Mouse (Mus musculus) hindbrain, embryonic 16.5 days (tissue): ENCODE data around the gene Slc5a1. TPM values are rescaled to one million over a fixed set of nuclear protein-coding genes. Genes with fewer than 3 reads are reported as not detected.

Experiments used
- ATAC-seq: fragments of 200-750 bp; cut with Nextera tagmentation; 2 replicates; pipeline ENCODE4 v1.8.0; 2017; ENCODE audit warnings: moderate TSS enrichment, moderate library complexity
- H3K27ac ChIP-seq: fragments of 300-500 bp; sonication (generic); 2 replicates; pipeline ENCODE4 v1.5.1; 2014; ENCODE audit warnings: low read depth, mild to moderate bottlenecking, control low read depth, low read length, moderate library complexity
- H3K27me3 ChIP-seq: fragments of 300-500 bp; sonication (generic); replicated peaks from 2 replicates; pipeline ENCODE4 v1.6.1; 2014; ENCODE audit warnings: low read length; ENCODE audit not compliant: control insufficient read depth, insufficient read depth
- H3K36me3 ChIP-seq: fragments of 300-500 bp; sonication (generic); 2 replicates; pipeline ENCODE4 v1.6.1; 2014; ENCODE audit warnings: mild to moderate bottlenecking, low read length, moderate library complexity, mixed read lengths; ENCODE audit not compliant: control insufficient read depth, insufficient read depth
- H3K4me1 ChIP-seq: fragments of 300-500 bp; sonication (generic); 2 replicates; pipeline ENCODE4 v1.6.1; 2014; ENCODE audit warnings: low read depth, low read length; ENCODE audit not compliant: control insufficient read depth, insufficient read depth
- H3K4me2 ChIP-seq: fragments of 300-500 bp; sonication (generic); 2 replicates; pipeline ENCODE4 v1.6.1; 2014; ENCODE audit warnings: mild to moderate bottlenecking, low read length, control low read depth, moderate library complexity
- H3K4me3 ChIP-seq: fragments of 300-500 bp; sonication (generic); 2 replicates; pipeline ENCODE4 v1.5.1; 2014; ENCODE audit warnings: mild to moderate bottlenecking, low read length, control low read depth, moderate library complexity
- H3K9ac ChIP-seq: fragments of 300-500 bp; sonication (generic); 2 replicates; pipeline ENCODE4 v1.6.1; 2014; ENCODE audit warnings: low read depth, mild to moderate bottlenecking, control low read depth, low read length, moderate library complexity
- H3K9me3 ChIP-seq: fragments of 300-500 bp; sonication (generic); 2 replicates; pipeline ENCODE4 v1.6.1; 2014; ENCODE audit warnings: mild to moderate bottlenecking, low read length, moderate library complexity; ENCODE audit not compliant: control insufficient read depth
- WGBS: fragments of 180-500 bp; shearing (Covaris S2); extraction: QIAGEN DNeasy Blood & Tissue Kit; methylation state at CpG from one replicate; pipeline ENCODE4 v1.1.7; 2014; 5-methylcytosine and 5-hydroxymethylcytosine counted together
- polyA plus RNA-seq: library from polyadenylated mRNA; unstranded; fragments of >200 nt; fragmentation: Nextera tagmentation; extraction: Ambion mirVana; gene quantifications from 2 replicates; pipeline ENCODE4 v1.2.1, GENCODE M21; 2015

Gene Slc5a1
- polyA plus RNA-seq, 1 experiment from 2014 or later = 0.48 TPM

DNA sequence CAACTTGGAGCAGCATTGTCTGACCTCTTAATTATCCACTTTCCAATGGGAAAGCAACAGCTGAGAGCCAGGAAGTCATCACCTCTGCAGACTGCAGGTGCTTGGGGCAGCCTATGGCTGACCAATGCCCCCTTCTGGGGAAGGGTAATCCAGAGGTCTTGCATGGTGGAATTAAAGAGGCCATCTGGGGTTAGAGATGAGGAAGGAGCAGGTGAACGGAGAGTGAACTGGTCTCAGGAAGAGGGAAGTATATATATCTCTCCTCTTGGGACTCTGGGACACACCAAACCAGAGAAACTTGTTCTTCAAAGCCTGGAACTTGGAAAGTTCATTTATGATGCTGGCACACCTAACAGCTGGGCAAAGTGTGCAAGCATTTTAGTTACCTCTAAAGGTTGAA is 857 bp downstream of the Slc5a1 start:
- no peak overlapping the region for H3K4me2 ChIP-seq
- H3K9me3 ChIP-seq = no peaks in the 10 kb centered on the region
- H3K4me1 ChIP-seq = no peaks in the 10 kb centered on the region
- H3K36me3 ChIP-seq = no peaks in the 10 kb centered on the region
- H3K27ac ChIP-seq = no peak overlapping the region
- WGBS = 58% methylated on average over 1 of the region's 1 CpGs
- no peak overlapping the region for H3K9ac ChIP-seq
- no peak for ATAC-seq
- peaks cover 28% of the 10 kb centered on the region for H3K27me3 ChIP-seq
- H3K4me3 ChIP-seq = no peak overlapping the region

GRCm38 (mm10) chr5:33105660-33106059 is 1.6 kb downstream of the Slc5a1 start:
- Histone ChIP-seq H3K4me2 (no peak overlapping the region), H3K4me3 (no peak overlapping the region), H3K9ac (no peak overlapping the region), H3K4me1 (no peaks in the 10 kb centered on the region), H3K36me3 (no peaks in the 10 kb centered on the region), H3K27ac (no peak overlapping the region), H3K27me3 (peaks cover 28% of the 10 kb centered on the region), H3K9me3 (no peaks in the 10 kb centered on the region)
- WGBS = 91% methylated on average over 6 of the region's 6 CpGs
- no peak for ATAC-seq

DNA sequence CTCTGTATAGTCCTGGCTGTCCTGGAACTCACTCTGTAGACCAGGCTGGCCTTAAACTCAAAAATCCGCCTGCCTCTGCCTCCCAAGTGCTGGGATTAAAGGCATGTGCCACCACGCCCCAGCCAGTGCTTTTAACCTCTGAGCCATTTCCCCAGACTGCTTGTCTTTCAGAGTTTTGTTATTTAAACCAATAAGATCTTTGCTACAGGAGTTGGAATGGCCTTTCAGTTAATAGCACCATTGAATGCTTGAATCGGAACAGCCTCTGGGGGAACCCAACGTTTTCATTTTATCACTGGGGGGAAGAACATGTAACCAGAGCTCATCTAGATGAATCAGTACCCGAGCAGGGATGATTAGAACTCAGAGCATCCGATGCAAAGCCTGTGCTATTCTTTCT is 3.0 kb downstream of the Slc5a1 start:
- no peak overlapping the region for H3K9ac ChIP-seq
- H3K9me3 ChIP-seq = no peaks in the 10 kb centered on the region
- no peaks in the 10 kb centered on the region for H3K4me1 ChIP-seq
- 77% methylated on average over 6 of the region's 6 CpGs for WGBS
- peaks cover 28% of the 10 kb centered on the region for H3K27me3 ChIP-seq
- no peak overlapping the region for H3K4me3 ChIP-seq
- H3K27ac ChIP-seq = no peak overlapping the region
- H3K4me2 ChIP-seq = no peak overlapping the region
- no peak for ATAC-seq
- no peaks in the 10 kb centered on the region for H3K36me3 ChIP-seq

DNA sequence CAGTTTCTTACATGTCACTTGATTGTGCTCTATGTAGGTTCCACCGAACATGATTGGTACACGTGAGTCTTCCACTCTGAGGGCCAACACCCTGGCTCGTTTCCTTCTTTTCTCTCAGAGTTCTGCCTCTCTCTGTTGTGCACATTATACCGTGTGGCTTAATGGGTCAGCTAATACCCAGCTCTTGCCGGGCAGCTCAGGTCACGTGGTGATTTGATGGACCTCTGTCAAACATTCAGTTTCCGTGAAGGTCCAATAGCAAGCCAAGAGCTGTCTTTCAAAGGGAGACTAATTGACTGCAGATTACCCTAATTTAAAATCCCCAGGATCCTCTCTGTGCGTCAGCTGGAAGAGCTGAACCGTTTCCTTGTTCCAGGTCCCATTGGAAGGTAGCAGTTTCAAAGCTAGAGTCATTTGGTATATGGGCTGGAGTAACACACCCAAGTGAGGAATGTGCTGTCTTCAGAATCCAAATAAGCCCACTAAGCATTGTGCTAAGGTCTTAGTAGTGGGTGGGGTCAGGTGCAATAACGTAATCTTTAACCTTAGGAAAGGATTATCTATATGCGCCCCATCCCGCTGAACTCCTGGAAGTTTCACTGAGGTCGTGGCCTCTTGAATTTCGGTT is 3.9 kb downstream of the Slc5a1 start:
- Histone ChIP-seq H3K9me3 (no peaks in the 10 kb centered on the region), H3K9ac (no peak overlapping the region), H3K27me3 (peaks cover 28% of the 10 kb centered on the region), H3K4me1 (no peaks in the 10 kb centered on the region), H3K36me3 (no peaks in the 10 kb centered on the region), H3K27ac (no peak overlapping the region), H3K4me3 (no peak overlapping the region), H3K4me2 (no peak overlapping the region)
- WGBS = 85% methylated on average over 14 of the region's 14 CpGs
- ATAC-seq = no peak

DNA sequence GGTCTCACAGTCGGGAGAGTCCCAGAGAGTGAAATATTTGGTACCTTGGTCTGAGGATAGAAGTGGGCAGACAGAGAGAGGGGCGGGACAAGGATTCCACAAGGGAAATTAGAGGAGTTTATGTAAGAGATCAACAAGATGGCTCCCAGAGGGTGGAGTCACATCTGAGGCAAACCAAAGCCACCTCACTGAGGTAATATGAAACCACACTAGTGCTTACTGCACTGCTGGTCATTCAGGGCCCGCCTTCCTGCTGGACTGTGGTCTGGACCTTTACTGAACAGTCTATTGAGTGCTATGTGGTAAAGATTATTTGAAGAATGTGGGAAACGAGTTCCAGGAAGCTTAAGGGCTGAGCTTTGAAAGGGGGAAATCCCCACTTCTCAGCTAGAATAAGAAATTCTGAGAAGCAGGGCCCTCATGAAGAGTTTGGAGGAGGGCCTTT is 17.9 kb downstream of the Slc5a1 start:
- Histone ChIP-seq H3K4me2 (no peak overlapping the region), H3K27ac (no peak overlapping the region), H3K4me3 (no peak overlapping the region), H3K4me1 (no peaks in the 10 kb centered on the region), H3K9ac (no peak overlapping the region), H3K36me3 (no peaks in the 10 kb centered on the region), H3K27me3 (no peaks in the 10 kb centered on the region), H3K9me3 (no peaks in the 10 kb centered on the region)
- WGBS = 63% methylated on average over 4 of the region's 4 CpGs
- no peak for ATAC-seq

- no peak overlapping the region for H3K4me2 ChIP-seq
- no peaks in the 10 kb centered on the region for H3K36me3 ChIP-seq
These were observed 19.6 kb downstream of the Slc5a1 start for GRCm38 (mm10) chr5:33123658-33124057.

DNA sequence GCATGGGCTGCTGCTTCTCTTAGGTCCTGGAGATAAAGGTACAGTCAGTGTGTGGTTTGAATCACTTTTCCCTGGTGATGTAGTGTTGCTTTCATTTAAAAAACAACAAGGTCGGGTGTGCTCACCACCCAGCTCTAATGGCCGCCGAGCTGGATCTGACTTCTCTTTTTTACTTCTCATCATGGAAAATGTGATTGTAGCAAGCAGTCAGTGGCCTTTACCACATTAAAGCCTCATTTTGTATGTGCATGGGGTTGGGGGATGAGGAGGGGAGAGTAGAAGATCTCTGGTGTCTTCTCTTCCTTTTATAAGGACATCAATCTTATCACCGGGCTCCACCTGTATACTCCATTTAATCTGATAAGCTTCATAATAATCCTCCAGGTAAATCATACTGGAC is 21.3 kb downstream of the Slc5a1 start:
- WGBS = 97% methylated on average over 4 of the region's 4 CpGs
- Histone ChIP-seq H3K27me3 (no peaks in the 10 kb centered on the region), H3K9ac (no peak overlapping the region), H3K27ac (no peak overlapping the region), H3K4me3 (no peak overlapping the region), H3K4me1 (no peaks in the 10 kb centered on the region), H3K9me3 (no peaks in the 10 kb centered on the region), H3K4me2 (no peak overlapping the region), H3K36me3 (no peaks in the 10 kb centered on the region)
- no peak for ATAC-seq

More at GRCm38 (mm10) chr5:33123658-33124057, 19.6 kb downstream of the Slc5a1 start:
- WGBS = 81% methylated on average over 3 of the region's 3 CpGs
- no peak overlapping the region for H3K4me3 ChIP-seq
- no peaks in the 10 kb centered on the region for H3K27me3 ChIP-seq
- ATAC-seq = no peak
- no peak overlapping the region for H3K27ac ChIP-seq
- H3K4me1 ChIP-seq = no peaks in the 10 kb centered on the region
- no peak overlapping the region for H3K9ac ChIP-seq
- no peaks in the 10 kb centered on the region for H3K9me3 ChIP-seq

GRCm38 (mm10) chr5:33134132-33134531 is 30.1 kb downstream of the Slc5a1 start:
- no peak for ATAC-seq
- no peaks in the 10 kb centered on the region for H3K36me3 ChIP-seq
- H3K27ac ChIP-seq = no peak overlapping the region
- H3K4me3 ChIP-seq = no peak overlapping the region
- no peak overlapping the region for H3K9ac ChIP-seq
- no peak overlapping the region for H3K4me2 ChIP-seq
- no peaks in the 10 kb centered on the region for H3K9me3 ChIP-seq
- no peaks in the 10 kb centered on the region for H3K4me1 ChIP-seq
- no peaks in the 10 kb centered on the region for H3K27me3 ChIP-seq
- WGBS = 93% methylated on average over 4 of the region's 4 CpGs

- Histone ChIP-seq H3K27me3 (no peaks in the 10 kb centered on the region), H3K4me2 (no peak overlapping the region), H3K27ac (no peak overlapping the region), H3K9ac (no peak overlapping the region), H3K4me1 (no peaks in the 10 kb centered on the region), H3K36me3 (no peaks in the 10 kb centered on the region), H3K9me3 (no peaks in the 10 kb centered on the region), H3K4me3 (no peak overlapping the region)
- WGBS = 85% methylated on average over 5 of the region's 5 CpGs
- ATAC-seq = no peak
These were observed 31.6 kb downstream of the Slc5a1 start for GRCm38 (mm10) chr5:33135611-33136010.
